Mouse (Mus musculus): ENCODE data around the gene Pnkd. TPM values are rescaled to one million over a fixed set of nuclear protein-coding genes. Genes with fewer than 3 reads are reported as not detected.

Pnkd gene
- polyA plus RNA-seq, 1 experiment: 68.0 TPM

DNA sequence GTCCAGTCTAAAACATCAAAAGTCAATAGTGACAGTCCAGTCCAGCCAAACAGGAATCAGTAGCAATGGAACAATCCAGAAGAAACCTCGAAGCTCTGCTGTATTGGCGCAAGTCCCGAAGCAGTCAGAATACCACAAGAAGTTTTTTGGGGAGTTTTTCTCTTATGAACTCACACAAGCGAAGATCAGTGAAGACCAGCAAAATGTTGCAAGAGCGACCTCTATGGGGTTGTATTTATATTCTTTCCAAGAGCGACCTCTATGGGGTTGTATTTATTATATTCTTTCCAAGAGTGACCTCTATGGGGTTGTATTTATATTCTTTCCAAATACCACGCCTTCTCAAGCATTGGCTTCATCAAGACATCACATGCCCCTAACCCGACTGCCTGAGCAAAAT lies 16.0 kb upstream of the Pnkd start:
- Histone ChIP-seq H3K79me2 (ENCODE audit: control insufficient read depth, insufficient read depth) (no peaks in the 10 kb centered on the region), H3K4me3 (ENCODE audit: insufficient read depth, poor library complexity, severe bottlenecking) (no peak overlapping the region), H3ac (ENCODE audit: control insufficient read depth, insufficient read length, low read depth) (no peak overlapping the region), H3K36me3 (ENCODE audit: control insufficient read depth, insufficient read depth) (peaks cover 62% of the 10 kb centered on the region), H3K27me3 (ENCODE audit: control insufficient read depth, insufficient read depth, insufficient read length) (no peaks in the 10 kb centered on the region), H3K79me3 (ENCODE audit: low read depth) (no peaks in the 10 kb centered on the region)
- TF ChIP-seq MYOD1 (IDR thresholded peaks at IDR 0.05; ENCODE audit: control insufficient read depth, insufficient read length, low read depth) (no peak), MYOG (IDR thresholded peaks at IDR 0.05; ENCODE audit: control insufficient read depth, extremely low read depth, insufficient read length) (no peak), CTCF (IDR thresholded peaks at IDR 0.05; ENCODE audit: control insufficient read depth, insufficient read depth, insufficient read length) (no peak), FOSL1 (IDR thresholded peaks at IDR 0.05; ENCODE audit: insufficient read depth, low read length, poor library complexity, severe bottlenecking) (no peak), USF1 (IDR thresholded peaks at IDR 0.05; ENCODE audit: low read depth) (no peak), CEBPB (IDR thresholded peaks at IDR 0.05; ENCODE audit: low read depth) (no peak), MAX (IDR thresholded peaks at IDR 0.05) (no peak)

DNA sequence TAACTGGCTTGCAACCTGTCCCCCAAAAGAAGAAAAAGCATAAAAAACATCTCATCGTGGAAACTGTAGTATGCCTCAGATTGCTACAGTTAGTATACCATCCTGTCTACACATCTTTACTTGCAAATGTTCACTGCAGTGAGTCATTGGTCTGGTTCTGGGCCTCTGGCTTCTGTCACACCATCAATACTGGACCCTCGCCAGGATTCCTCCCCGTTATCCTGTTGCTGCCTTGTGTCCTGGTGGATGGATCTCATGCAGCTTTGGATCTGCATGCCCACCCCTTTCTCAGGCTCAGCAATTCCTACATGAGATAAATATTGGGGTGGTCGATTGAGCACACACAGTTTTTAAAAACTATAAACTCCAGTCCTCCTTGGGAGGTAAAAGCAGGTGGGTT lies 13.1 kb upstream of the Pnkd start:
- Histone ChIP-seq H3ac (ENCODE audit: control insufficient read depth, insufficient read length, low read depth) (no peak overlapping the region), H3K27me3 (ENCODE audit: control insufficient read depth, insufficient read depth, insufficient read length) (no peaks in the 10 kb centered on the region), H3K36me3 (ENCODE audit: control insufficient read depth, insufficient read depth) (peaks cover 33% of the 10 kb centered on the region), H3K79me3 (ENCODE audit: low read depth) (no peaks in the 10 kb centered on the region), H3K79me2 (ENCODE audit: control insufficient read depth, insufficient read depth) (no peaks in the 10 kb centered on the region), H3K4me3 (ENCODE audit: insufficient read depth, poor library complexity, severe bottlenecking) (no peak overlapping the region)
- TF ChIP-seq MAX (IDR thresholded peaks at IDR 0.05) (no peak), CTCF (IDR thresholded peaks at IDR 0.05; ENCODE audit: control insufficient read depth, insufficient read depth, insufficient read length) (no peak), MYOD1 (IDR thresholded peaks at IDR 0.05; ENCODE audit: control insufficient read depth, insufficient read length, low read depth) (no peak), USF1 (IDR thresholded peaks at IDR 0.05; ENCODE audit: low read depth) (no peak), FOSL1 (IDR thresholded peaks at IDR 0.05; ENCODE audit: insufficient read depth, low read length, poor library complexity, severe bottlenecking) (no peak), MYOG (IDR thresholded peaks at IDR 0.05; ENCODE audit: control insufficient read depth, extremely low read depth, insufficient read length) (no peak)

DNA sequence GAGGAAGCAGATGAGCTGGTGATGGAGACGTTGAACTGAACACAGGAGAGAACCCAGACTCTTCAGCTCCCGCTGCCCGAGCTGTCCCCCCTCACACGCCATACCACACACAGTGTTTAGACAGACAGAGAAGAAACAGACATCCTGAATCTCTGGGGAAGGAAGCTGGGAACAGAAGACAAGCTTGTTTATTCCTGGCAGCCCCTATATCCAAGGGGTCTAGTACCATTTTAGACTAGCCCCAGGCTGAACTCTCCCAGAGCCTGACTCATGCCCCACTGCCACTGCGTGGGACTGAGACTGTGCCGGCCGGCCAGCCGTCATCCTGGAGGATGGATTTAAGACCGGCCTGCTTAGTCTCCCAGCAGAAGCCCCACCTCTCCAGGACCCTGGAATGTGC lies 9.7 kb upstream of the Pnkd start:
- H3ac ChIP-seq (ENCODE audit: control insufficient read depth, insufficient read length, low read depth): no peak overlapping the region
- H3K4me3 ChIP-seq (ENCODE audit: insufficient read depth, poor library complexity, severe bottlenecking): no peak overlapping the region
- TF ChIP-seq MYOD1 (IDR thresholded peaks at IDR 0.05; ENCODE audit: control insufficient read depth, insufficient read length, low read depth) (no peak), MYOG (IDR thresholded peaks at IDR 0.05; ENCODE audit: control insufficient read depth, extremely low read depth, insufficient read length) (no peak), MAX (IDR thresholded peaks at IDR 0.05) (no peak), CEBPB (IDR thresholded peaks at IDR 0.05; ENCODE audit: low read depth) (no peak), USF1 (IDR thresholded peaks at IDR 0.05; ENCODE audit: low read depth) (no peak), CTCF (IDR thresholded peaks at IDR 0.05; ENCODE audit: control insufficient read depth, insufficient read depth, insufficient read length) (no peak), FOSL1 (IDR thresholded peaks at IDR 0.05; ENCODE audit: insufficient read depth, low read length, poor library complexity, severe bottlenecking) (no peak)
- no peaks in the 10 kb centered on the region for H3K79me2 ChIP-seq (ENCODE audit: control insufficient read depth, insufficient read depth)
- no peaks in the 10 kb centered on the region for H3K79me3 ChIP-seq (ENCODE audit: low read depth)
- H3K36me3 ChIP-seq (ENCODE audit: control insufficient read depth, insufficient read depth): peaks cover under 1% of the 10 kb centered on the region
- H3K27me3 ChIP-seq (ENCODE audit: control insufficient read depth, insufficient read depth, insufficient read length): no peaks in the 10 kb centered on the region

DNA sequence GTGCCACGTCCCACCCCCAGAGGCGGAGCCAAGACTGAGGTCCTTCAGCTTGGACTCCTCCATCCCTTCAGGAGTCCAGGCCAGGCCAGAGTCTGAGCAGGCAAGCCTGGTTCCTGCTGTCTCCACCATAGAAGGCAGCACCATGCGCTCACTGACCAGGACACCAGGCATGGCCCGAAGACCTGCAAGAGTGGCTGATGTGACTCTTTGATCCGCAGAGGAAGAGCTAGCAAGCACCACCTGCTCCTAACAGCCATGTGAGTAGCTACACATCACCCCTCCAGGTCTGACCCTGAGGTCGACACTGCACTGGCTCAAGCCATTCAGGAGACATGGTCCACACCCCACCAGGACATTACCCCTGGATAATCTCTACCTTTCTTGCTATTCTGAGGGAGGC lies 7.7 kb upstream of the Pnkd start:
- no peaks in the 10 kb centered on the region for H3K79me2 ChIP-seq (ENCODE audit: control insufficient read depth, insufficient read depth)
- no peaks in the 10 kb centered on the region for H3K27me3 ChIP-seq (ENCODE audit: control insufficient read depth, insufficient read depth, insufficient read length)
- H3K36me3 ChIP-seq (ENCODE audit: control insufficient read depth, insufficient read depth): peaks cover 13% of the 10 kb centered on the region
- no peak overlapping the region for H3K4me3 ChIP-seq (ENCODE audit: insufficient read depth, poor library complexity, severe bottlenecking)
- H3ac ChIP-seq (ENCODE audit: control insufficient read depth, insufficient read length, low read depth): no peak overlapping the region
- TF ChIP-seq USF1 (IDR thresholded peaks at IDR 0.05; ENCODE audit: low read depth) (no peak), CEBPB (IDR thresholded peaks at IDR 0.05; ENCODE audit: low read depth) (no peak), MYOD1 (IDR thresholded peaks at IDR 0.05; ENCODE audit: control insufficient read depth, insufficient read length, low read depth) (no peak), FOSL1 (IDR thresholded peaks at IDR 0.05; ENCODE audit: insufficient read depth, low read length, poor library complexity, severe bottlenecking) (no peak)
- no peaks in the 10 kb centered on the region for H3K79me3 ChIP-seq (ENCODE audit: low read depth)

DNA sequence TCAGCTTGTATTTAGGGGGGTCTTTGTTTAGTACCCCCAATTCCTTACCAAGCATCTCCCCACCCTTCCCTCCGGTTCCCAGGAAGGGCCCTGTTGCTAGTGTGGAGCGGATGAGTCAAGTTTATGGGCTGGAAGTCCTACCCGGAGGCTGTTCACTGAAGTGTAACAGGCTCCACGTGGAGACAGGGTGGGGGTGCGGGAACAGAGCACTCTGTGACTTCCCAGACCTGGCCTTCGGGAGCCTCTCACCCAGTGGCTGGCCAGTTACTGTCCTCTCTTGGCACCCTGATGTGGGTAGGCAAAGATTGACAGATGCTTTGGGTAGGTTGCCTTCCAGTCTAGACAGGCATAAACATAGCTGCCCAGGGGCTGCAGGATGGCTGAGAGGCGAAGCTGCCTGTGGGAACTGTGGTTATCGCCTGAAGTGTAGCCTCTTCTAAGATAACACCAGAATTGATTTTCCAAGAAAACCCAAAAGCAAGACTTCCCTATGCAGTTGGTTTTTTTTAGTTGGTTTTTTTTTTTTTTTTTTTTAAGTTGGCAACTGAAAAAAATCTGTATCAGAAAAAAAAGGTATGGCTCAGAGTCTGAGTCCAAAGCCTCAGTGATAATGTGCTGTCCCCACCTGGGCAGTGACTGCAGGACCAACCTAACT lies 6.7 kb upstream of the Pnkd start:
- H3K79me2 ChIP-seq (ENCODE audit: control insufficient read depth, insufficient read depth): peaks cover 8% of the 10 kb centered on the region
- peaks cover 23% of the 10 kb centered on the region for H3K36me3 ChIP-seq (ENCODE audit: control insufficient read depth, insufficient read depth)
- no peak overlapping the region for H3K4me3 ChIP-seq (ENCODE audit: insufficient read depth, poor library complexity, severe bottlenecking)
- no peak overlapping the region for H3ac ChIP-seq (ENCODE audit: control insufficient read depth, insufficient read length, low read depth)
- H3K79me3 ChIP-seq (ENCODE audit: low read depth): peaks cover under 1% of the 10 kb centered on the region
- H3K27me3 ChIP-seq (ENCODE audit: control insufficient read depth, insufficient read depth, insufficient read length): no peaks in the 10 kb centered on the region
- no peak for TF ChIP-seq CEBPB (IDR thresholded peaks at IDR 0.05; ENCODE audit: low read depth)
- TF ChIP-seq CTCF (IDR thresholded peaks at IDR 0.05; ENCODE audit: control insufficient read depth, insufficient read depth, insufficient read length): no peak
- no peak for TF ChIP-seq USF1 (IDR thresholded peaks at IDR 0.05; ENCODE audit: low read depth)
- no peak for TF ChIP-seq MAX (IDR thresholded peaks at IDR 0.05)
- no peak for TF ChIP-seq FOSL1 (IDR thresholded peaks at IDR 0.05; ENCODE audit: insufficient read depth, low read length, poor library complexity, severe bottlenecking)
- no peak for TF ChIP-seq MYOG (IDR thresholded peaks at IDR 0.05; ENCODE audit: control insufficient read depth, extremely low read depth, insufficient read length)
- no peak for TF ChIP-seq MYOD1 (IDR thresholded peaks at IDR 0.05; ENCODE audit: control insufficient read depth, insufficient read length, low read depth)

DNA sequence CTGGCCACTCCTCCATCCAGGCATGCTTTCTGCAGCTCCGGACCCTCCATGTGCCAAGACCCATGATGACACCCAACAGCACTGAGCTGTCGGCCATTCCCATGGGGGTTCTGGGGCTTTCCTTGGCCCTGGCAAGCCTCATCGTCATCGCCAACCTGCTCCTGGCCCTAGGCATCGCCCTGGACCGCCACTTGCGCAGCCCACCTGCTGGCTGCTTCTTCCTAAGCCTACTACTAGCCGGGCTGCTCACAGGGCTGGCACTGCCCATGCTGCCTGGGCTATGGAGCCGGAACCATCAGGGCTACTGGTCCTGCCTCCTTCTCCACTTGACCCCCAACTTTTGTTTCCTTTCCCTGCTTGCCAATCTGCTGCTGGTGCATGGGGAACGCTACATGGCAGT lies 6.2 kb upstream of the Pnkd start, which contains the start of gene Gpbar1:
Gene Gpbar1 (plus strand): TSS at position 13 of the 400 bp plus-strand sequence.
- Histone ChIP-seq H3ac (ENCODE audit: control insufficient read depth, insufficient read length, low read depth) (no peak within 1 kb of the TSS), H3K36me3 (ENCODE audit: control insufficient read depth, insufficient read depth) (peaks cover 28% of the 10 kb centered on the region), H3K79me2 (ENCODE audit: control insufficient read depth, insufficient read depth) (peaks cover 14% of the 10 kb centered on the region), H3K27me3 (ENCODE audit: control insufficient read depth, insufficient read depth, insufficient read length) (no peaks in the 10 kb centered on the region), H3K79me3 (ENCODE audit: low read depth) (peaks cover 5% of the 10 kb centered on the region), H3K4me3 (ENCODE audit: insufficient read depth, poor library complexity, severe bottlenecking) (no peak within 1 kb of the TSS)
- TF ChIP-seq MYOG (IDR thresholded peaks at IDR 0.05; ENCODE audit: control insufficient read depth, extremely low read depth, insufficient read length): no peak
- no peak for TF ChIP-seq CEBPB (IDR thresholded peaks at IDR 0.05; ENCODE audit: low read depth)
- no peak for TF ChIP-seq FOSL1 (IDR thresholded peaks at IDR 0.05; ENCODE audit: insufficient read depth, low read length, poor library complexity, severe bottlenecking)
- no peak for TF ChIP-seq MYOD1 (IDR thresholded peaks at IDR 0.05; ENCODE audit: control insufficient read depth, insufficient read length, low read depth)
- no peak for TF ChIP-seq USF1 (IDR thresholded peaks at IDR 0.05; ENCODE audit: low read depth)
- TF ChIP-seq MAX (IDR thresholded peaks at IDR 0.05): no peak
- TF ChIP-seq CTCF (IDR thresholded peaks at IDR 0.05; ENCODE audit: control insufficient read depth, insufficient read depth, insufficient read length): no peak

All from C2C12 (cell line).